Mouse (Mus musculus): ENCODE results near the gene Igsf21. TPM values are rescaled to one million over a fixed set of nuclear protein-coding genes. Genes with fewer than 3 reads are reported as not detected.

Igsf21 gene
- polyA plus RNA-seq, 1 experiment from 2014 or later = 0.18 TPM

- no peak overlapping the region for H3K4me3 ChIP-seq (replicated peaks)
- WGBS (ENCODE audit: insufficient replicate concordance) = 46% methylated on average over 14 of the region's 14 CpGs
- no peak overlapping the region for H3K9ac ChIP-seq
- ATAC-seq (ENCODE audit: low read depth) (no peak), DNase-seq (no peak)
- no peaks in the 10 kb centered on the region for H3K4me1 ChIP-seq (replicated peaks)
- no peak overlapping the region for H3K4me2 ChIP-seq
- no peaks in the 10 kb centered on the region for H3K36me3 ChIP-seq
- H3K9me3 ChIP-seq (replicated peaks) = no peaks in the 10 kb centered on the region
- no peaks in the 10 kb centered on the region for H3K27me3 ChIP-seq
- H3K27ac ChIP-seq = no peak overlapping the region
Observed at GRCm38 (mm10) chr4:140214406-140214805, 32.2 kb downstream of the Igsf21 start.

GRCm38 (mm10) chr4:140210129-140210890, 36.3 kb downstream of the Igsf21 start:
- DNase-seq = no peak
- H3K9ac ChIP-seq = no peak overlapping the region
- H3K27ac ChIP-seq = no peak overlapping the region
- WGBS (ENCODE audit: insufficient replicate concordance) = 63% methylated on average over 11 of the region's 11 CpGs
- no peaks in the 10 kb centered on the region for H3K27me3 ChIP-seq
- no peak overlapping the region for H3K4me3 ChIP-seq (replicated peaks)
- no peaks in the 10 kb centered on the region for H3K9me3 ChIP-seq (replicated peaks)
- no peaks in the 10 kb centered on the region for H3K4me1 ChIP-seq (replicated peaks)
- H3K4me2 ChIP-seq = no peak overlapping the region
- no peaks in the 10 kb centered on the region for H3K36me3 ChIP-seq
- ATAC-seq (ENCODE audit: low read depth) = no peak

DNA sequence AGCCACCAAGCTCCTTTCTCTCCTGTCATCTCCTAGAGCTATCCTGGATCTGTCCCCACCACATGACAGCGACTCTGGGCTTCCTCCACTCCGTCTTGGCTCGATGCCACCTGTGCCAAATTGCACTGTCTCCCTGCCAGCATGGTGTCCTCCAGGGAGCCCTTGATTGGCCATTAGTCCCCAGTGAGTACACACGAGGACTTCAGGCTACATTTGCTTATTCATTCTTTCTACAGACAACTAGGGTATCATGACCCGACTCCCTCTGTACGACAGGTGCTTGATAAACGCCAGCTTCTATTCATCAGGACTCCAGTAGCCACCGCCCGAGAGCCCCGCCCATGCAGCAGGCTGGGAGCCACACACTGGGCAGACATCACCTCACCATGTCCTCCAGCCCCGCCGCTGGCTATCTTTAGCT, 40.8 kb downstream of the Igsf21 start:
- Histone ChIP-seq H3K9ac (no peak overlapping the region), H3K4me2 (no peak overlapping the region), H3K4me3 (replicated peaks) (no peak overlapping the region), H3K36me3 (no peaks in the 10 kb centered on the region), H3K4me1 (replicated peaks) (no peaks in the 10 kb centered on the region), H3K9me3 (replicated peaks) (no peaks in the 10 kb centered on the region), H3K27ac (no peak overlapping the region), H3K27me3 (no peaks in the 10 kb centered on the region)
- DNase-seq = no peak
- no peak for ATAC-seq (ENCODE audit: low read depth)
- WGBS (ENCODE audit: insufficient replicate concordance) = 61% methylated on average over 12 of the region's 12 CpGs

DNA sequence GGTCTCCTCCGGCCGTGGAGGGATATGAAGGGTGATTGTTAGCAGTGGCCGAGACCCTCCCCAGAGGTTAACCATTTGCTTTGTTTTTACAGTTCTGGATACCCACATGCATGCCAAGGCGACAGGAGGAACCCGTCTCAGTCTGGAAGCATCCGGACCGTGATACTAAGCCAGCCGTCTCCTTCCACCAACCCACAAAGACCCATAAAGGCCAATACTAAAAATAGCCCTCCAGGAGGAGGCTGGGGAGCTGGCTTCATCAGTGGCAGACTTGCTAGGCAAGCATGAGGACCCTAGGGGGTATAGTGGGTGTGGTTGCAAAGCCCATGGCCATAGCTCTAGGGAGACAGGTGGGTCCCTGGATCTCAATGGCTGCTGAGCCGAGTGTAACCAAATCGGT, 41.8 kb downstream of the Igsf21 start:
- no peaks in the 10 kb centered on the region for H3K27me3 ChIP-seq
- no peaks in the 10 kb centered on the region for H3K4me1 ChIP-seq (replicated peaks)
- H3K27ac ChIP-seq = no peak overlapping the region
- ATAC-seq (ENCODE audit: low read depth) (no peak), DNase-seq (no peak)
- H3K9me3 ChIP-seq (replicated peaks) = no peaks in the 10 kb centered on the region
- no peak overlapping the region for H3K4me3 ChIP-seq (replicated peaks)
- 73% methylated on average over 10 of the region's 10 CpGs for WGBS (ENCODE audit: insufficient replicate concordance)
- no peak overlapping the region for H3K4me2 ChIP-seq
- H3K9ac ChIP-seq = no peak overlapping the region
- no peaks in the 10 kb centered on the region for H3K36me3 ChIP-seq

DNA sequence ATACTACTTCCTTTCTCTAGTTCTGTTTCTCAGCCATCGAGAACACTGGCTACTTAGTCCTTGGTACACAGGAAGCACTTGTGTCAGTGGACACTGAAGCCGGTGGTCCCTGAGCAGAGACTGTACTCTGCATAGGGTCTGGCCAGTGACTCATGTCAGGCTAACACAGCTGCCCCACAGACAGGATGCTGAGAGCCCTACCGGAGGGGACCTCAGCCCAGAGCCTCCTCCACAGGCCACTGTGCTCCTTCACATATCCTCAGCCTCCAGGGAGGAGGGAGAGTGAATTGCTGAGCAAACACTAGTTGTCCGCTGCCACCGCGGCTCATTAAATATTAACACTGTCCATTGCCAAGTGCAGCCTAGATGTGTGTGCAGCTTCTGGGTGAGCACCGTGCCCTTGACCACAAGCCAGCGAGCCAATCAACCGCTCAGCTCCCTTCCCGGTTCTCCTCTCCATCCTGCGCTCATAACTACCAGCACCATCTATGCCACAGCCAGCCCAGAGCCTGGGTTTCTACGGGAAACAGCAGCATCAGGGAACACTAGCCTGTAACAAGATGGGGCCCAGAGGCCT, 42.8 kb downstream of the Igsf21 start:
- H3K4me3 ChIP-seq (replicated peaks) = no peak overlapping the region
- no peaks in the 10 kb centered on the region for H3K9me3 ChIP-seq (replicated peaks)
- WGBS (ENCODE audit: insufficient replicate concordance) = 77% methylated on average over 12 of the region's 12 CpGs
- DNase-seq = no peak
- no peak for ATAC-seq (ENCODE audit: low read depth)
- no peak overlapping the region for H3K27ac ChIP-seq
- no peak overlapping the region for H3K4me2 ChIP-seq
- no peaks in the 10 kb centered on the region for H3K27me3 ChIP-seq
- H3K36me3 ChIP-seq = no peaks in the 10 kb centered on the region
- H3K9ac ChIP-seq = no peak overlapping the region
- no peaks in the 10 kb centered on the region for H3K4me1 ChIP-seq (replicated peaks)

- Histone ChIP-seq H3K4me3 (replicated peaks) (no peak overlapping the region), H3K36me3 (no peaks in the 10 kb centered on the region), H3K9me3 (replicated peaks) (no peaks in the 10 kb centered on the region), H3K4me1 (replicated peaks) (no peaks in the 10 kb centered on the region), H3K9ac (no peak overlapping the region), H3K27me3 (no peaks in the 10 kb centered on the region), H3K4me2 (no peak overlapping the region), H3K27ac (no peak overlapping the region)
- ATAC-seq (ENCODE audit: low read depth) = no peak
- WGBS (ENCODE audit: insufficient replicate concordance) = 33% methylated on average over 6 of the region's 6 CpGs
- no peak for DNase-seq
Observed at GRCm38 (mm10) chr4:140202196-140202595, 44.4 kb downstream of the Igsf21 start.

DNA sequence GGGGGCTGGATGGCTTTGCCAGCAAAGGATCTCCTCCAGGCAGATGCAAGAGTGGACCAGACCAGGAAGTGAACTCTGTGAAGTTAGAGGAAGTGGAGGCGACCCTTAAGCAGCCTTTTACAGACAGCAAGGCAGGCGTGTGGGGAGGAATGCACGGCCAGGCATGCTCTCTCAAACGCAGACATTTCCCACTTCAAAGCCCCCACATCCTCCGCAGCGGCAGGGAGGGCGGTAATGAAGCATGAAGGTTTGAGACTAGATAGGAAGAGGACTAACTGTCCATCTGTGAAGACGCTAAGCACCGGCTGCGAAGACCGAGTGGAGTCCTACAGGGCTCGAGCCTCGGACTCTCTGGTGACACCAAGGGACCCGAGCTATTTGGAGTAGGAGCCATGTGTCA, 46.3 kb downstream of the Igsf21 start:
- Histone ChIP-seq H3K4me2 (no peak overlapping the region), H3K9me3 (replicated peaks) (no peaks in the 10 kb centered on the region), H3K27me3 (no peaks in the 10 kb centered on the region), H3K4me3 (replicated peaks) (no peak overlapping the region), H3K36me3 (no peaks in the 10 kb centered on the region), H3K9ac (no peak overlapping the region), H3K27ac (no peak overlapping the region), H3K4me1 (replicated peaks) (no peaks in the 10 kb centered on the region)
- DNase-seq = no peak
- WGBS (ENCODE audit: insufficient replicate concordance) = 33% methylated on average over 14 of the region's 14 CpGs
- ATAC-seq (ENCODE audit: low read depth) = no peak

GRCm38 (mm10) chr4:140196717-140197116, 49.9 kb downstream of the Igsf21 start:
- H3K9me3 ChIP-seq (replicated peaks) = no peaks in the 10 kb centered on the region
- H3K27ac ChIP-seq = no peak overlapping the region
- no peaks in the 10 kb centered on the region for H3K36me3 ChIP-seq
- no peak overlapping the region for H3K4me3 ChIP-seq (replicated peaks)
- H3K27me3 ChIP-seq = no peaks in the 10 kb centered on the region
- DNase-seq (no peak), ATAC-seq (ENCODE audit: low read depth) (no peak)
- no peak overlapping the region for H3K4me2 ChIP-seq
- no peaks in the 10 kb centered on the region for H3K4me1 ChIP-seq (replicated peaks)
- 61% methylated on average over 9 of the region's 9 CpGs for WGBS (ENCODE audit: insufficient replicate concordance)
- H3K9ac ChIP-seq = no peak overlapping the region

- 74% methylated on average over 18 of the region's 18 CpGs for WGBS (ENCODE audit: insufficient replicate concordance)
- H3K27ac ChIP-seq = no peak overlapping the region
- H3K4me1 ChIP-seq (replicated peaks) = peaks cover 20% of the 10 kb centered on the region
- no peak overlapping the region for H3K9ac ChIP-seq
- no peaks in the 10 kb centered on the region for H3K36me3 ChIP-seq
- ATAC-seq (ENCODE audit: low read depth) (peak; percentile 47; the same call in 1 of the 2 replicates), DNase-seq (no peak)
- no peak overlapping the region for H3K4me3 ChIP-seq (replicated peaks)
- no peaks in the 10 kb centered on the region for H3K9me3 ChIP-seq (replicated peaks)
- no peak overlapping the region for H3K4me2 ChIP-seq
- H3K27me3 ChIP-seq = no peaks in the 10 kb centered on the region
Observed at GRCm38 (mm10) chr4:140192276-140193002, 54.1 kb downstream of the Igsf21 start.

DNA sequence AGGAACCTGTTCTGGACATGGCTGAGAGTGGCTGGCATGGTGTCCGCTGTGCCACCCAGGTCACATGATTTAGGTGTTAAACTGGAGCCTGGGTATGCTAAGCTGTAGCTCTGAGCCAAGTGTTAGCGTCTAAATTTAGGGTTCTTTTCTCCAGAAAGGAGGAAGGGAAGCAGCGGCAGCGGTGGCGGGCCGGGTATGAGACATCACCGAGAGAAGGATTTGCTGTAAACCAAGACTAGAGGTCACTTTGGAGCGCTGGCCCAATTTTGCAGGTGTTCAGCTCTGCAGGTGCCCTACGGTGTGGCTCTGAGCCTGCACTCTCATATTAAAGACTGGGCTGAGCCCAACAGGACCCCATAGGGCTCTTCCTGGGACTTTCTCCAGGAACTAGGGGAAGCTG, 57.0 kb downstream of the Igsf21 start:
- H3K4me1 ChIP-seq (replicated peaks) = peaks cover 35% of the 10 kb centered on the region
- ATAC-seq (ENCODE audit: low read depth) (no peak), DNase-seq (no peak)
- H3K36me3 ChIP-seq = no peaks in the 10 kb centered on the region
- no peaks in the 10 kb centered on the region for H3K9me3 ChIP-seq (replicated peaks)
- H3K27ac ChIP-seq = no peak overlapping the region
- H3K9ac ChIP-seq = no peak overlapping the region
- no peak overlapping the region for H3K4me3 ChIP-seq (replicated peaks)
- H3K4me2 ChIP-seq = no peak overlapping the region
- H3K27me3 ChIP-seq = peaks cover 5% of the 10 kb centered on the region; the same call in 1 of the 2 replicates
- WGBS (ENCODE audit: insufficient replicate concordance) = 80% methylated on average over 9 of the region's 9 CpGs

DNA sequence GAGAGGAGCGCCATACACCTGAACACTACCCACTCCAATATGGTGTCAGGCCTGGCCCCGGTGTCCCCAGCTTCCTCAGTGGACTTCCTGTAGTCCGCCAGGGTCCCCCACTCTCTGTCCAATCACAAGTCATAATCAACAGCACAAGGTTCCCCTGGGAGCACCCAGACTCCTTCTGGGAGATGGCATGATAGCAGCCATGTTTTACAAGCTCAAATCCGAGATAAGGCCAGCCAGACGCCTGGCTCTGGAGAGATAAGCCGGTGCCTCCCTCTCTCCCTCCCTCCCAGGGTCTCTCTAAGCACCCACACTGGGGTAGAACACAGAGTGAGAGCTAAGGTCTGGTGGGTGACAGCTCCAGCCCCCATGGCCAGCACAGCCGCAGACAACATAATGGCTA, 58.0 kb downstream of the Igsf21 start:
- peaks cover 9% of the 10 kb centered on the region; the same call in 1 of the 2 replicates for H3K27me3 ChIP-seq
- no peaks in the 10 kb centered on the region for H3K36me3 ChIP-seq

More for the DNA sequence above, 58.0 kb downstream of the Igsf21 start:
- DNase-seq (peak; percentile 57), ATAC-seq (ENCODE audit: low read depth) (peak; percentile 78)
- Histone ChIP-seq H3K4me3 (replicated peaks) (no peak overlapping the region), H3K9ac (no peak overlapping the region), H3K4me2 (peak overlapping the region; percentile 38), H3K27ac (no peak overlapping the region), H3K9me3 (replicated peaks) (no peaks in the 10 kb centered on the region), H3K4me1 (replicated peaks) (peaks cover 35% of the 10 kb centered on the region)
- WGBS (ENCODE audit: insufficient replicate concordance) = 30% methylated on average over 7 of the region's 7 CpGs

Data from liver, embryonic 13.5 days (tissue).